Mouse (Mus musculus) liver, postnatal 0 days (tissue): Measurements from ENCODE around the gene Adgre5. TPM values are rescaled to one million over a fixed set of nuclear protein-coding genes. Genes with fewer than 3 reads are reported as not detected.

Experiments used
- ATAC-seq: fragments of 200-750 bp; cut with Nextera tagmentation; 2 replicates; pipeline ENCODE4 v1.8.0; 2017; ENCODE audit warnings: mild to moderate bottlenecking, moderate library complexity
- DNase-seq: peaks from one replicate; pipeline ENCODE4 v3.0.0-alpha.2; 2016
- H3K27ac ChIP-seq: fragments of 300-500 bp; sonication (generic); 2 replicates; pipeline ENCODE4 v1.5.1; 2014; ENCODE audit warnings: antibody characterized with exemption, moderate library complexity, mild to moderate bottlenecking, low read depth
- H3K27me3 ChIP-seq: fragments of 300-500 bp; sonication (generic); 2 replicates; pipeline ENCODE4 v1.6.1; 2014; ENCODE audit warnings: low read length, control low read depth, mixed read lengths; ENCODE audit not compliant: insufficient read depth
- H3K36me3 ChIP-seq: fragments of 300-500 bp; sonication (generic); replicated peaks from 2 replicates; pipeline ENCODE4 v1.6.1; 2014; ENCODE audit warnings: mild to moderate bottlenecking, control low read depth, low read length, moderate library complexity, mixed read lengths; ENCODE audit not compliant: insufficient read depth
- H3K4me1 ChIP-seq: fragments of 300-500 bp; sonication (generic); 2 replicates; pipeline ENCODE4 v1.6.1; 2014; ENCODE audit warnings: antibody characterized with exemption, mild to moderate bottlenecking, control low read depth; ENCODE audit not compliant: insufficient read depth
- H3K4me2 ChIP-seq: fragments of 300-500 bp; sonication (generic); 2 replicates; pipeline ENCODE4 v1.6.1; 2014; ENCODE audit warnings: low read depth, mild to moderate bottlenecking, low read length, moderate library complexity, mixed read lengths
- H3K4me3 ChIP-seq: fragments of 300-500 bp; sonication (generic); 2 replicates; pipeline ENCODE4 v1.5.1; 2014; ENCODE audit warnings: low read depth, low read length
- H3K9ac ChIP-seq: fragments of 300-500 bp; sonication (generic); replicated peaks from 2 replicates; pipeline ENCODE4 v1.6.1; 2014; ENCODE audit warnings: mild to moderate bottlenecking, moderate library complexity
- H3K9me3 ChIP-seq: fragments of 300-500 bp; sonication (generic); 2 replicates; pipeline ENCODE4 v1.6.1; 2016; ENCODE audit warnings: mild to moderate bottlenecking, control low read depth, low read length, mixed read lengths
- CTCF ChIP-seq: sonication (generic); IDR thresholded peaks from 2 replicates; pipeline ENCODE4 v1.5.1; 2016; ENCODE audit warnings: antibody characterized with exemption, low read depth
- EP300 ChIP-seq: IDR thresholded peaks from 2 replicates; pipeline ENCODE4 v1.6.1; 2016; ENCODE audit warnings: antibody characterized with exemption, low read depth, mild to moderate bottlenecking
- WGBS: fragments of 180-500 bp; shearing (Covaris S2); extraction: QIAGEN DNeasy Blood & Tissue Kit; methylation state at CpG from one replicate; pipeline ENCODE4 v1.1.7; 2014; ENCODE audit not compliant: insufficient replicate concordance; 5-methylcytosine and 5-hydroxymethylcytosine counted together
- polyA plus RNA-seq: library from polyadenylated mRNA; unstranded; fragments of >200 nt; fragmentation: Nextera tagmentation; extraction: Ambion mirVana; gene quantifications from 2 replicates; pipeline ENCODE4 v1.2.1, GENCODE M21; 2015

The Adgre5 gene
- polyA plus RNA-seq, 1 experiment from 2014 or later = 15.7 TPM

DNA sequence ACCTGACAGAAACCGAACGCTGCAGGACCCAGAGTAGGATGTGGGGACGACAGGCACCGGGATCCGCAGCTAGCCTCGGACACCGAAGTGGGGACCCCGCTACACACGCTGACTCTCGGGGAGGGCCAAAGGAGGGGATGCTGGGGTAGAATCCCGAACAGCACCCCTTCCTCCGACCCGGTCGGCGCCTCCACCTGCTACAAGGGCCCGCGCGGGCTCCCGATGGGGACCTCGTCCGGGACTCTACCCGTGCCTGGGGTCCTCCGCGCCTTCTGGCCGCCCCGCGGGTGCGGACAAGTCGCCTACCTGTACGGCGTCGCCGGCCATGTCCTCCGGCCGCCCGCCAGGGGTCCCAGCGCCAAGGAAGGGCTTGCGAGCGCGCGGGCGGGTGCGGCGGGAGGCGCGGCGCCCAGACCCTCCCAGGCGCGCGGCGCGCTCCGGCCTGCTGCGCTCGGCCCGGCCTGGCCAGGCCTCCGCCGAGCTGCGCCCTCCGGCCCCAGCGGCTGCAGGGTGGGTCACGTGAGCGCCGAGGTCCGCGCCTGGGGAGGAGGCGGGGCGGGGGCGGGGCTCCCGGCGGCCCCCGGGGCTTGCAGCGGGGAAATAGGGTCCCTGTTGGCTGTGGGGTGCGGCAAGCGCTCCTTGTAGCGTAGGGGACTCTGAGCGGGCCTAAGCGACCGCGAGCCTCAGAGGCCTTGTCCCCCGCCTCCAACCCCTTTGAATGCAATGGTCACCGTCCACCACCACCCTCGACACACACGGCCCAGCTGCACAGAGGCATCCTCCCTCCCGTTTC is 42.3 kb downstream of the Adgre5 start, which contains the start of gene Pkn1:
TSS of gene Pkn1 (minus strand) at position 519 of the 793 bp plus-strand sequence.
- peaks cover 42% of the 10 kb centered on the region for H3K4me1 ChIP-seq
- H3K36me3 ChIP-seq = no peaks in the 10 kb centered on the region
- TF ChIP-seq EP300 = no peak
- no peak for TF ChIP-seq CTCF

DNA sequence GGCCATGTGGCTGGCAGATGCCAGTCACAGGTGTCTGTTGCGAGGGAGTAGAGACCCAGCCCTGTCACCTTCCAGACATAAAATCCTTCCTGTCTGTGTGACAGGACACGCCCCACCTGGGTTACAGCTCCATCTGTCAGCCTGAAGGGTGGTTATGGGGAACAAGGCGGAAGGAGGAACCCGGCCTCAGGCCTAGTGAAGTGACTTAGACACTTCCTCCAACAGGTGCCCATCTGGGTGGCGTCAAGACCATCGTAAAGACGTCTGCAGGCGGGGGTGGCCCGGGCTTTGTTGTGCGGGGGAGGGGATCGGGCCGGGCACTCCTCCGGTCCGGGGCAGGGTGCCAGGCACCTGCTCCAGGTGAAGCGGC is 42.9 kb downstream of the Adgre5 start:
- TF ChIP-seq CTCF (no peak), EP300 (no peak)
- Histone ChIP-seq H3K9me3 (no peaks in the 10 kb centered on the region), H3K4me3 (peak overlapping the region; percentile 80), H3K4me2 (peak overlapping the region; percentile 92), H3K36me3 (no peaks in the 10 kb centered on the region), H3K9ac (peak overlapping the region; percentile 91), H3K4me1 (peaks cover 46% of the 10 kb centered on the region), H3K27ac (peak overlapping the region; percentile 90), H3K27me3 (no peaks in the 10 kb centered on the region)
- peak; percentile 71 for DNase-seq
- WGBS = 2% methylated on average over 15 of the region's 15 CpGs
- peak; percentile 24 for ATAC-seq

More for the DNA sequence above, 42.3 kb downstream of the Adgre5 start, which contains the start of gene Pkn1:
- under 1% methylated on average over 54 of the region's 85 CpGs for WGBS
- Histone ChIP-seq H3K27ac (peak within 1 kb of the TSS; percentile 90), H3K27me3 (no peaks in the 10 kb centered on the region), H3K4me2 (peak within 1 kb of the TSS; percentile 92), H3K4me3 (peak within 1 kb of the TSS; percentile 80), H3K9ac (peak within 1 kb of the TSS; percentile 91), H3K9me3 (no peaks in the 10 kb centered on the region)
- ATAC-seq (peak; percentile 82), DNase-seq (peak; percentile 87)

DNA sequence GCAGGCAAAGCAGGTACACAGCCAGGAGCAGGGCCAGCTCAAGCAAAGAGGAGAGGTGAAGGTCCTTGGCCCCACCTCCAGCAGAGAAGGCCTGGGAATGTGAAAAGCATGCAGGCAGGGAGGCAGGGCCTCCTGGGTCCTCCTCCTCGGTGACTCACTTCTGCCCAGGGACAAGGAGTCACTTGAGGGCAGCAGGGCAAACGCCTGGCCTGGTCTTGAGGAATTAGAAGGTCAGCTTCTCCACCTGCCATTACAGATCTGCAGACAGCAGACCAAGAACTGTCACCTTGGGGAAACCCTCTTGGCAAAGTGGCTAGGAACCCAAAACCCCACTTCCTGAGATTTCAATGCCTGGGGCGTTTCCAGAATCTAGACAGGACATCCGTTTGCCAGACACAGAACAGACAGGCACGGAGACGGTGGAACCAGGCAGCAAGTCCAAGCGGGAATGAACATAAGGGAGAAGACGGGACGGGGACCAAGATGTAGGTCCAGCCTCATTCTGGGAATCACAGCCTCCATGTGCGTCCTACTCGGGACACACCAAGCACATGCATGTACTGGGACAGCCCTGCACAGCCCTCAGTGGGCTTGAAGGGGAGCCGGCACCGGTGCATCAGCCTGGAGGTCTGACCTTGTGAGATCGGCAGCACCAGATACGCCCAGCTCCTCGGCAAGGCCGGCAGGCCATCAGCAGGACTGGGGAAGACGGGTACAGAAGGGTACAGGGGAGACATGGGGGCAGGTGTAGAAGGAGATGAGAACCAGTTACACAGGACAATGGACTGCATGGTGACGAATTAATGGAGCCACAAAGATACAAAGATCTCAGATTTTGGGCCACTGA is 43.5 kb downstream of the Adgre5 start:
- Histone ChIP-seq H3K4me1 (peaks cover 46% of the 10 kb centered on the region), H3K27me3 (no peaks in the 10 kb centered on the region), H3K9me3 (no peaks in the 10 kb centered on the region), H3K4me2 (peak overlapping the region; percentile 92), H3K9ac (peak overlapping the region; percentile 91), H3K36me3 (0 out of 2 replicates have a peak, but pooled peaks cover under 1% of the 10 kb centered on the region), H3K27ac (peak overlapping the region; percentile 90), H3K4me3 (peak overlapping the region; percentile 80)
- 36% methylated on average over 19 of the region's 19 CpGs for WGBS
- peak; percentile 38 for DNase-seq
- ATAC-seq = no peak
- TF ChIP-seq CTCF = no peak
- no peak for TF ChIP-seq EP300

DNA sequence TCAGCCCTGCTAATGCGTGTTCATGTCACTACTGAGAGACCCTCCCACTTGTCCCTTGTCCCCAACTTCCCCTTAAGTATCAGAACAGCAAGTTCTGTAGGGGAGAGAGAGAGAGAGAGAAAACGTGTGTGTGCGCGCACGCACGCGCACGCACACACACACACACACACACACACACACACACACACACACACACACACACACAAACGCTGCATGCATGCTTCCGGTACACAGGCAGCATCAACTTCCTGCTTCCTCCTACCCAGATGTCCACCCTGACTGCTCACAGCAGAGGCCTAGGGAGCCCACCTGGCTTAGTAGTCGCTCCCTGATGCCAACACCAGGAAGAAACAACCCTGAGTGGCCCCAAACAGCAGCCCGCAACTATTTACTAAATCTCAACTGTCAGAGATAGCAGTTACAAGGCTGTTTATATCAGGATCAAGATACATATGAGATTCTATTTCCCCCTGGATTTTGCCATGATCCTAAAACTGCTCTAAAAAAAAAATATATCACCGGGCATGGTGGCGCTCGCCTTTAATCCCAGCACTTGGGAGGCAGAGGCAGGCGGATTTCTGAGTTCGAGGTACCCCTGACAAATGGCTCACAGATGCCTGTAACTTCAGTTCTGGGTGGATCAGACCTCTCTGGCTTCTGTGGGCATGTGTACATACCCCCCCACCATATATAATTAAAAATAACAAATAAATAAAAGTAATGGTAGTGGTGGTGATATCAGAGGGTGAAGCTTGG is 45.6 kb downstream of the Adgre5 start:
- Histone ChIP-seq H3K27me3 (no peaks in the 10 kb centered on the region), H3K9ac (no peak overlapping the region), H3K27ac (peak overlapping the region; percentile 70), H3K4me3 (no peak overlapping the region), H3K4me1 (peaks cover 44% of the 10 kb centered on the region), H3K36me3 (peaks cover 21% of the 10 kb centered on the region), H3K9me3 (no peaks in the 10 kb centered on the region), H3K4me2 (0 out of 2 replicates have a peak overlapping the region, but pooled peaks have one; percentile 28)
- no peak; the same call in 1 of the 2 replicates for ATAC-seq
- TF ChIP-seq EP300 = no peak
- 61% methylated on average over 10 of the region's 17 CpGs for WGBS
- DNase-seq = peak; percentile 37

DNA sequence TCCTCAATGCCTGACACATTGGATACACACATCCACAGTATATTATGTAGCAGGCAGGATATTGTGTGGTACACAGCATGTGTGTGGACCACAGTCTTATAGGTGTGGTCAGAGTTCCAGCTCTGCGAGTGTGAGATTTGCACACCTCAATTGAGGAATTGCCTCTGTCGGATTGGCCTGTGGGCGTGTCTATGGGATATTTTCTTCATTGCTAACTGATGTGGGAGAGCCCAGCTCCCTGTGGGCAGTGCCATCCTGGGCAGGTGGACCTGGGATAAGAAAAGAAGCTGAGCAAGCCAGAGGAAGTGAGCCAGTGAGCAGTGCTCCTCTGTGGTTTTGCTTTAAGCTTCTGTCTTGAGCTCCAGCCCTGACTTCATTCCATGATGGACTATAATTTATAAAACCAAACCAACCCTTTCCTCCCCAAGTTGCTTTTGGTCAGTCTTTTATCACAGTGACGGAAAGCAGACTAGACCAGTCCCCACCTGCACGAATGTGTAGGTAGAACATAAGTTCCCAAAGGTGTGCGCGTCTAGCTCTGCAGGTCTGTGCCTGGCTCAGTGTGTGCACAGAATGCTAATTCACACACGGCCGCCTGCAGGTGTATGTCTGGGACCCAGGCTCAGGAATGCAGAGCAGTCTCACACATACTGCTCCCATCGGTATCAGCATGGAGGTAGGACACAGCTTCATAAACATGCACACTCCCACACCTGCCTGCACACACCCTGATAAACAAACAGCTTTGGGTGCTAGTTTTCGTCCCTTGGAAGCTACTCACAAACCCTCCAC is 46.6 kb downstream of the Adgre5 start:
- no peak for ATAC-seq
- Histone ChIP-seq H3K4me1 (peaks cover 38% of the 10 kb centered on the region), H3K4me2 (no peak overlapping the region)

More for the DNA sequence above, 46.6 kb downstream of the Adgre5 start:
- TF ChIP-seq CTCF (no peak), EP300 (no peak)
- DNase-seq = no peak
- Histone ChIP-seq H3K36me3 (peaks cover 28% of the 10 kb centered on the region), H3K4me3 (no peak overlapping the region), H3K27me3 (no peaks in the 10 kb centered on the region), H3K9ac (no peak overlapping the region), H3K27ac (no peak overlapping the region), H3K9me3 (no peaks in the 10 kb centered on the region)
- 66% methylated on average over 11 of the region's 11 CpGs for WGBS
